Mouse (Mus musculus) MEL (cell line): ENCODE results near the gene Xk. TPM values are rescaled to one million over a fixed set of nuclear protein-coding genes. Genes with fewer than 3 reads are reported as not detected.

Source experiments
- DNase-seq: peaks from one replicate; pipeline ENCODE4 v3.0.0; 2011; ENCODE audit warnings: low read depth, low spot score
- H3K27ac ChIP-seq: 2 replicates; pipeline ENCODE4 v1.5.1; 2012; ENCODE audit warnings: low read depth, mild to moderate bottlenecking, control low read depth, low read length, moderate library complexity; ENCODE audit not compliant: control insufficient read depth
- H3K27me3 ChIP-seq, 2 experiments: fragments of 150-350 bp in 1 of 2; sonication (generic) in 1 of 2; 2 replicates each; pipeline ENCODE4 v1.6.1; 2012; ENCODE audit warnings: low read length in 2 of 2, mild to moderate bottlenecking in 2 of 2, improper control_type of control experiment in 1 of 2, moderate library complexity in 1 of 2; ENCODE audit not compliant: insufficient read depth in 2 of 2, control insufficient read depth in 1 of 2
- H3K36me3 ChIP-seq, 2 experiments: 2 replicates each; pipeline ENCODE4 v1.6.1; 2012 to 2014; ENCODE audit warnings: low read length in 2 of 2, improper control_type of control experiment in 1 of 2, inconsistent platforms in 1 of 2, mild to moderate bottlenecking in 1 of 2; ENCODE audit not compliant: insufficient read depth in 2 of 2, control insufficient read depth in 1 of 2
- H3K4me1 ChIP-seq, 2 experiments: fragments of 150-350 bp in 1 of 2; sonication (generic) in 1 of 2; 2 replicates each; pipeline ENCODE4 v1.6.1; 2012; ENCODE audit warnings: low read length in 2 of 2, improper control_type of control experiment in 1 of 2, mild to moderate bottlenecking in 1 of 2; ENCODE audit not compliant: insufficient read depth in 2 of 2, control insufficient read depth in 1 of 2
- H3K4me3 ChIP-seq, 2 experiments: fragments of 150-350 bp in 1 of 2; sonication (generic) in 1 of 2; 2 replicates each; pipeline ENCODE4 v1.5.1; 2012; ENCODE audit warnings: low read depth in 2 of 2, low read length in 2 of 2, mild to moderate bottlenecking in 2 of 2, moderate library complexity in 2 of 2, control low read depth in 1 of 2, improper control_type of control experiment in 1 of 2; ENCODE audit not compliant: control insufficient read depth in 1 of 2, insufficient read depth in 1 of 2
- H3K79me2 ChIP-seq: 2 replicates; pipeline ENCODE4 v1.6.1; 2012; ENCODE audit warnings: mild to moderate bottlenecking, low read length, moderate library complexity; ENCODE audit not compliant: control insufficient read depth, poor library complexity, insufficient read depth
- H3K9ac ChIP-seq: 2 replicates; pipeline ENCODE4 v1.6.1; 2012; ENCODE audit warnings: low read depth, mild to moderate bottlenecking, control low read depth, low read length, moderate library complexity; ENCODE audit not compliant: control insufficient read depth, poor library complexity, severe bottlenecking
- H3K9me3 ChIP-seq: fragments of 150-350 bp; sonication (generic); replicated peaks from 2 replicates; pipeline ENCODE4 v1.6.1; 2012; ENCODE audit warnings: mild to moderate bottlenecking, low read length, improper control_type of control experiment, moderate library complexity; ENCODE audit not compliant: insufficient read depth
- CHD1 ChIP-seq: IDR thresholded peaks from 2 replicates; pipeline ENCODE4 v1.6.1; 2012; ENCODE audit warnings: low read depth, mild to moderate bottlenecking, inconsistent platforms, low read length, improper control_type of control experiment
- CHD2 ChIP-seq: IDR thresholded peaks from 2 replicates; pipeline ENCODE4 v1.6.1; 2011; ENCODE audit warnings: low read length, improper control_type of control experiment
- CTCF ChIP-seq, 3 experiments: IDR thresholded peaks in 2 of 3; conservative IDR thresholded peaks in 1 of 3; 2 replicates each; pipeline ENCODE4 v1.5.1; 2011 to 2012; ENCODE audit warnings: low read length in 3 of 3, low read depth in 2 of 3, mild to moderate bottlenecking in 2 of 3, improper control_type of control experiment in 1 of 3, inconsistent platforms in 1 of 3, mixed read lengths in 1 of 3, moderate library complexity in 1 of 3; ENCODE audit not compliant: control insufficient read depth in 1 of 3, insufficient read depth in 1 of 3, poor library complexity in 1 of 3, severe bottlenecking in 1 of 3
- EP300 ChIP-seq, 2 experiments: IDR thresholded peaks; 2 replicates each; pipeline ENCODE4 v1.6.1; 2011; ENCODE audit warnings: improper control_type of control experiment in 2 of 2, low read length in 2 of 2, low read depth in 1 of 2, mild to moderate bottlenecking in 1 of 2
- ETS1 ChIP-seq: IDR thresholded peaks from 2 replicates; pipeline ENCODE4 v1.6.1; 2012; ENCODE audit warnings: low read depth, mild to moderate bottlenecking, inconsistent platforms, low read length, improper control_type of control experiment, moderate library complexity
- GABPA ChIP-seq: IDR thresholded peaks from 2 replicates; pipeline ENCODE4 v1.6.1; 2012; ENCODE audit warnings: low read depth, mild to moderate bottlenecking, inconsistent platforms, low read length, improper control_type of control experiment, moderate library complexity
- GATA1 ChIP-seq: IDR thresholded peaks from 2 replicates; pipeline ENCODE4 v1.6.1; 2011; ENCODE audit warnings: low read depth, low read length, improper control_type of control experiment
- HCFC1 ChIP-seq: IDR thresholded peaks from 2 replicates; pipeline ENCODE4 v1.6.1; 2012; ENCODE audit warnings: low read depth, mild to moderate bottlenecking, inconsistent platforms, low read length, improper control_type of control experiment, moderate library complexity
- MAFK ChIP-seq: IDR thresholded peaks from 2 replicates; pipeline ENCODE4 v1.6.1; 2011; ENCODE audit warnings: low read depth, mild to moderate bottlenecking, low read length, improper control_type of control experiment, borderline replicate concordance
- MAZ ChIP-seq: IDR thresholded peaks from 2 replicates; pipeline ENCODE4 v1.6.1; 2012; ENCODE audit warnings: low read depth, mild to moderate bottlenecking, inconsistent platforms, low read length, improper control_type of control experiment
- MEF2A ChIP-seq: IDR thresholded peaks from 2 replicates; pipeline ENCODE4 v1.6.1; 2014; ENCODE audit warnings: low read depth, mild to moderate bottlenecking, inconsistent platforms, low read length, improper control_type of control experiment; ENCODE audit not compliant: poor library complexity, insufficient replicate concordance, severe bottlenecking; ENCODE audit errors: extremely low read depth
- MXI1 ChIP-seq: IDR thresholded peaks from 2 replicates; pipeline ENCODE4 v1.6.1; 2011; ENCODE audit warnings: mild to moderate bottlenecking, low read depth, low read length, improper control_type of control experiment
- MYC ChIP-seq: IDR thresholded peaks from 2 replicates; pipeline ENCODE4 v1.6.1; 2011; ENCODE audit warnings: low read depth, mild to moderate bottlenecking, low read length, improper control_type of control experiment, moderate library complexity
- POLR2AphosphoS2 ChIP-seq: IDR thresholded peaks from 2 replicates; pipeline ENCODE4 v1.6.1; 2011; ENCODE audit warnings: low read length, improper control_type of control experiment
- POLR2AphosphoS5 ChIP-seq: IDR thresholded peaks from 2 replicates; pipeline ENCODE4 v1.6.1; 2012; ENCODE audit warnings: low read depth, borderline replicate concordance, mild to moderate bottlenecking, inconsistent platforms, low read length, moderate library complexity, mixed read lengths
- RAD21 ChIP-seq: IDR thresholded peaks from 2 replicates; pipeline ENCODE4 v1.6.1; 2011; ENCODE audit warnings: mild to moderate bottlenecking, low read depth, low read length, improper control_type of control experiment
- RCOR1 ChIP-seq: IDR thresholded peaks from 2 replicates; pipeline ENCODE4 v1.6.1; 2012; ENCODE audit warnings: low read depth, mild to moderate bottlenecking, inconsistent platforms, low read length, improper control_type of control experiment
- SMC3 ChIP-seq: IDR thresholded peaks from 2 replicates; pipeline ENCODE4 v1.6.1; 2011; ENCODE audit warnings: low read depth, low read length, improper control_type of control experiment
- TAL1 ChIP-seq: IDR thresholded peaks from 2 replicates; pipeline ENCODE4 v1.6.1; 2012; ENCODE audit warnings: mild to moderate bottlenecking, inconsistent platforms, low read length, moderate library complexity, mixed read lengths
- TBP ChIP-seq: IDR thresholded peaks from 2 replicates; pipeline ENCODE4 v1.8.0; 2011; ENCODE audit warnings: low read depth, low read length, improper control_type of control experiment
- TCF12 ChIP-seq: IDR thresholded peaks from 2 replicates; pipeline ENCODE4 v1.6.1; 2014; ENCODE audit warnings: low read depth, mild to moderate bottlenecking, inconsistent platforms, low read length, improper control_type of control experiment, moderate library complexity
- UBTF ChIP-seq: IDR thresholded peaks from 2 replicates; pipeline ENCODE4 v1.6.1; 2012; ENCODE audit warnings: low read depth, mild to moderate bottlenecking, inconsistent platforms, low read length, improper control_type of control experiment, moderate library complexity, borderline replicate concordance; ENCODE audit not compliant: insufficient read depth
- USF1 ChIP-seq: IDR thresholded peaks from 2 replicates; pipeline ENCODE4 v1.6.1; 2014; ENCODE audit warnings: low read depth, mild to moderate bottlenecking, inconsistent platforms, low read length, improper control_type of control experiment, moderate library complexity
- USF2 ChIP-seq, 2 experiments: IDR thresholded peaks; 2 replicates each; pipeline ENCODE4 v1.6.1; 2011 to 2012; ENCODE audit warnings: improper control_type of control experiment in 2 of 2, low read length in 2 of 2, borderline replicate concordance in 1 of 2, inconsistent platforms in 1 of 2, low read depth in 1 of 2, mild to moderate bottlenecking in 1 of 2; ENCODE audit not compliant: insufficient read depth in 1 of 2
- ZC3H11A ChIP-seq: IDR thresholded peaks from 2 replicates; pipeline ENCODE4 v1.6.1; 2012; ENCODE audit warnings: low read depth, mild to moderate bottlenecking, inconsistent platforms, low read length, improper control_type of control experiment
- ZKSCAN1 ChIP-seq: IDR thresholded peaks from 2 replicates; pipeline ENCODE4 v1.6.1; 2012; ENCODE audit warnings: low read depth, mild to moderate bottlenecking, inconsistent platforms, low read length, improper control_type of control experiment, moderate library complexity
- ZMIZ1 ChIP-seq: IDR thresholded peaks from 2 replicates; pipeline ENCODE4 v1.6.1; 2012; ENCODE audit warnings: low read depth, mild to moderate bottlenecking, inconsistent platforms, low read length, improper control_type of control experiment, moderate library complexity
- ZNF384 ChIP-seq: IDR thresholded peaks from 2 replicates; pipeline ENCODE4 v1.6.1; 2012; ENCODE audit warnings: low read depth, mild to moderate bottlenecking, inconsistent platforms, low read length, improper control_type of control experiment
- polyA plus RNA-seq, 2 experiments: library from polyadenylated mRNA; stranded (reverse) in 1 of 2; unstranded in 1 of 2; fragments of >175 nt in 1 of 2; fragments of >200 nt in 1 of 2; gene quantifications; 2 replicates each; pipeline versions ENCODE4 v1.2.1 to v1.2.4; 2012; ENCODE audit warnings: low replicate concordance in 2 of 2, low read depth in 1 of 2; ENCODE audit not compliant: insufficient read length in 2 of 2, insufficient read depth in 1 of 2, missing spikeins in 1 of 2
- total RNA-seq: library from RNA; depleted of rRNA; stranded (reverse); fragments of 300-350 nt; gene quantifications from 2 replicates; pipeline ENCODE4 v1.2.3, GENCODE M21; 2012

The Xk gene
- total and polyA plus RNA-seq, 3 experiments: 11.1 to 36.6 TPM; not detected in 1

- Histone ChIP-seq H3K4me3 (no peak overlapping the region), H3K27ac (no peak overlapping the region), H3K27me3 (no peaks in the 10 kb centered on the region), H3K4me1 (peaks cover 30 to 31% of the 10 kb centered on the region in 2 experiments), H3K36me3 (peaks cover 0 to 37% of the 10 kb centered on the region in 2 experiments; a peak in 2 of 4 replicates), H3K79me2 (no peaks in the 10 kb centered on the region), H3K9me3 (no peaks in the 10 kb centered on the region), H3K9ac (no peak overlapping the region)
- no peak for TF ChIP-seq USF2 (IDR thresholded peaks at IDR 0.05; ENCODE audit: borderline replicate concordance in 1 of 2, insufficient read depth in 1 of 2, low read depth in 1 of 2, low read length in 2 of 2)
- no peak for TF ChIP-seq GABPA
- TF ChIP-seq ETS1: 0 out of 2 replicates have a peak, but pooled peaks have one; percentile 17
- peak; percentile 48 to 59; a peak in 3 of 4 replicates for TF ChIP-seq EP300 (IDR thresholded peaks at IDR 0.05; ENCODE audit: low read depth in 1 of 2, low read length in 2 of 2)
- TF ChIP-seq CHD1: no peak
- no peak for TF ChIP-seq TCF12
- peak; percentile 89 for TF ChIP-seq ZNF384
- 0 out of 2 replicates have a peak, but pooled peaks have one; percentile 15 for TF ChIP-seq GATA1
- no peak for TF ChIP-seq MYC
- TF ChIP-seq RCOR1: peak; percentile 8; the same call in 1 of the 2 replicates
- DNase-seq: no peak
Measured at GRCm38 (mm10) chrX:9240737-9241591, 31.6 kb upstream of the Xk start.

- Histone ChIP-seq H3K4me1 (peaks cover 30 to 39% of the 10 kb centered on the region in 2 experiments), H3K9ac (peak overlapping the region; percentile 59; the same call in 1 of the 2 replicates), H3K79me2 (no peaks in the 10 kb centered on the region), H3K4me3 (peak overlapping the region in 1 of 2 experiments; percentile 42; a peak in 1 of 4 replicates), H3K27ac (peak overlapping the region; percentile 86), H3K36me3 (peaks cover 0 to 51% of the 10 kb centered on the region in 2 experiments; a peak in 2 of 4 replicates), H3K27me3 (no peaks in the 10 kb centered on the region), H3K9me3 (no peaks in the 10 kb centered on the region)
- peak; percentile 80 for DNase-seq
- TF ChIP-seq USF1 (0 out of 2 replicates have a peak, but pooled peaks have one; percentile 15), MAZ (0 out of 2 replicates have a peak, but pooled peaks have one; percentile 41), POLR2AphosphoS5 (no peak), CHD2 (no peak), MEF2A (no peak), RAD21 (no peak), CTCF (IDR thresholded peaks at IDR 0.05 in 2 of 3, conservative IDR thresholded peaks at IDR 0.05 in 1 of 3; ENCODE audit: control insufficient read depth in 1 of 3, insufficient read depth in 1 of 3, low read depth in 2 of 3, low read length in 3 of 3, poor library complexity in 1 of 3, severe bottlenecking in 1 of 3) (no peak), MAFK (0 out of 2 replicates have a peak, but pooled peaks have one; percentile 20), POLR2AphosphoS2 (no peak), TBP (no peak), SMC3 (no peak), MYC (0 out of 2 replicates have a peak, but pooled peaks have one; percentile 42), ZC3H11A (no peak), ZMIZ1 (no peak), ZKSCAN1 (no peak), MXI1 (peak; percentile 54), TAL1 (no peak), ETS1 (peak; percentile 69), TCF12 (peak; percentile 77), HCFC1 (0 out of 2 replicates have a peak, but pooled peaks have one; percentile 20), UBTF (no peak)
Measured at GRCm38 (mm10) chrX:9243381-9243864, 29.1 kb upstream of the Xk start.
